Mouse (Mus musculus) cerebellum, postnatal 36 days (tissue): ENCODE measurements around the gene Rnf157.

Experiments used
- DNase-seq, 2 experiments: peaks; one replicate each; pipeline ENCODE4 v3.0.0; 2021 to 2022; ENCODE audit warnings: mixed read lengths in 2 of 2

Rnf157 gene

DNA sequence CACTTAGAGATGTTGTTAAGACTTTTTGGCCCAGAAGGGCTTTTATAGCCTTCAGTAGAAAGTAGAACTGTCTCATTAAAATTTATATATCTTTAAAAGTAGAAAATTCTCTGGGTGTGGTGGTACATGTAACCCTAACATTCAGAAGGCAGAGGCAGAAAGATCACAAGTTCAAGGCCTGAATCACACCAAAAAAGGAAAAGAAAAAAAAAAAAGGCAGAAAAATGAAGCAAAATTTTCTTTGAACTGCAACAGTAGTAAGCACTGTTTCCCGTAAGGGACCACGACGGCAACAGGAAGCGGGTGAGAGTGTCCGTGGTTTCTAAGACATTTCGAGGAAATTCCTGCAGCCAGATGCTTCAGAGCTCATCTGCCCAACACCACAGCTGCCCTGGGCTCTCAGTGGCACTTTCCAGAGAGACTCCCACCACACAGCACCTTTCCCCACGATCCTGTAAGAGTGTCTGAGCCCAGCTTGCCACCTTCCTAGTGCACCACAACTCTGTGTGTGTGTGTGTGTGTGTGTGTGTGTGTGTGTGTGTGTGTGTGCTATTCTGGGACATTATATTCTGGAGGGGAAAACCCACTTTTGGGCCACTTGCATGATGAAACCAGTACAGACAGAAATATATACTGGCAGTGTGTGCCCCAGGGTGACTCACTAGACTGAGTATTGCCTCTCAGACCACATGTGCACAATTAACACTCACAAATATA lies 35.7 kb downstream of the Rnf157 start:
- DNase-seq = no peak

DNA sequence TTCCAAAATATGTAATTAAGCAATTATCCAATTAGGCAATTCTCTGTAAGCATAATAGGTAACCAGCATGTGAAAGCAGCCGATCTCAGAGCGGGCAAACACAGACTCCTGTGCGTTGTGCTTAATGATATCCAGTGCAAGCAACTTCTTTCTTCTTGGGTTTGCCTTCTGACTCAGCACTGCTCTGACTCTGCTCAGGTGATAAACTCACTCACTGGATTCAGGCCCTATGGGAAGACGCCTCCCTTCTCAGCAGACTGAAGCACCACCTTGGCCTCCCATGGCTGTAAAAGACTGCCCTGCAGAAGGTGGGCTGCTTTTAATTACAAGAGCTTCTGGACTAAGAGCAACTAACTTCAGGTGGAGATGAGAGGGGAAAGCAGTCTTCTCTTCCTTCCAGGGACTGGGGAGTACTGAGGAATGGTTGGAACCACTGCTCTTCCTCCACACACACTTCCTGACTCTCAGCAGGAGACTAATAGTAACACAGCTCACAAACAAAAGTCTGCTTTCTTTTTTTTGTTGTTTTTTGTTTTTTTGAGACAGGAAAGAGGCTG lies 40.9 kb downstream of the Rnf157 start:
- DNase-seq = no peak

DNA sequence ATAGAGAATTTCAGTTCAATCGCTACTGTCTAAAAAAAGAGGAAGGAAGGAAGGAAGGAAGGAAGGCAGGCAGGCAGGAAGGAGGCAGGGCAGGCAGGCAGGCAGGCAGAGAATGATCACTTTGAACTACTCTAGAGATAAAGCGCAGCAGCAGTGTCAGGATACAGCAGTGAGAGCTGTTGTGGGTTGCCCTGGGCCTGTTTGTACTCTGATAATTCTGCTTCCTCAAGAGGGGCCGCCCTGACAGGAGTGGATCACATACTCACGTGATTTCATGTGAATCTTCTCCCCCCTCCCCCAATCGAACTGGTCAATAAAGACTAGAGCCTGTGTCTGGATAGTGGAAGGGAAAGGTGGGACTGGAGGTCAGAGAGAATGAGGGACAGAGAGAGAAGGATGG lies 43.2 kb downstream of the Rnf157 start:
- no peak for DNase-seq

DNA sequence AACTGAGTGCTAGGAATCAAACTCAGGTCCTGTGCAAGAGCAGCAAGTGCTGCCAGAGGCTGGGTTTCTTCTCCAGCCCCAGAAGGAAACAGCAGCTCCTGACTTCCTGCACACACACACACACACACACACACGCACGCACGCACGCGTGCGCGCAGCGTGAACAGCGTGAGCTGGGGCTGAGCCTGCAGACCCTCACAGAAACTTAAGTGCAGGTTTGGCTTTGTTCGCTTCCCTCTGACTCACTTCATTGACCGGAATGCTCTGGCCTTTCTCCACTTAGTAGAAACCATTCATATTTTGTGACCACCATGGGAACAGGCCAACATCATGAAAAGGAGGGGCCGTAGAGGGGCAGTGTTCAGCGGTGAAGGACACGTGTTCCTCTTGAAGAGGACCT lies 43.8 kb downstream of the Rnf157 start:
- DNase-seq = no peak

DNA sequence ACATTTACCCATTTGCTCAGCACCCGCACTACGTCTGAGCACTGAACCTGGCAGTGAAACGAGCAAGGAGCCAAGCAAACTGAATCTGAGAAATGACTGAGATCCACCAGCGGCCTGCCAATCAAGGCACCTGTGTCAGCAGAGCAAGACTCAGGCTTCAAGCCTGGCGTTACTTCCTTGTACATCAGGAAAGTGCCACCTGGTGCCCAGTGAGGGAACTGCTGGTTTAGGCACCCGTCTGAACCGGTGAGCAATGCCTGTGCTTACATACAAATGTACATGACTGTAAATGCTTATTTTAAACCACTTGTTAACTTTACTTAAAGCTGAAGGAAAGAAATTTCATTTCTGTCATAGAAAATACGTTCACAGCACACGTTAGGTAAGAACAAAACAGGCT lies 44.7 kb downstream of the Rnf157 start:
- peak; percentile 88 for DNase-seq

DNA sequence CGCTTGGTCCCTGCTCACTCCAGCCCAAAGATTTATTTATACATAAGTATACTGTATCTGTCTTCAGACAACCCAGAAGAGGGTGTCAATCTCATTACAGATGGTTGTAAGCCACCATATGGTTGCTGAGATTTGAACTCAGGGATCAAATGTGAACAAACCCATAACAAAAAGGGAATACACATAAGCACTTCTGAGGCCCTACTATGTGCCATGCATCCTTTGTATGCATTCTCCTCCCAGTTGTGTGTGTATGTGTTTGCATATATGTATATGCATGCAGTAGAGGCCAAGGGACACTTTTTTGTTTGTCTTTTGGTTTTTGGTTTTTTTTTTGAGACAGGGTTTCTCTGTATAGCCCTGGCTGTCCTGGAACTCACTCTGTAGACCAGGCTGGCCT lies 46.2 kb downstream of the Rnf157 start:
- DNase-seq = no peak

DNA sequence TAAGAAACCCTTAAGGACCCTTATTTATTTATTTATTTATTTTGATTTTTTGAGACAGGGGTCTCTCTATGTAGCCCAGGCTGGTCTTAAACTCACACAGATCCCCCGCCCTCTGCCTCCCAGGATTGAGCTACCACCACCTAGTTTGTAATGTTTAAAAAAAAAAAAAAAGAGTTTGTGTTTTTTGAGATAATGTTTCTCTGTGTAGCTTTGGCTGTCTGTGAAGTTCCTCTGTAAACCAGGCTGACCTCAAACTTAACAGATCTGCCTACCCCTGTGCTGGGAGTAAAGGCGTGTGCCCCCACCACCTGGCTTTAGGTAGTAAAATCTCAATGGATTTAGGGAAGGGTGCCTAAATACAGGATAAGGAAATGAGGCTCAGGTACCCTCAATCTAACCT lies 46.7 kb downstream of the Rnf157 start:
- DNase-seq = no peak

DNA sequence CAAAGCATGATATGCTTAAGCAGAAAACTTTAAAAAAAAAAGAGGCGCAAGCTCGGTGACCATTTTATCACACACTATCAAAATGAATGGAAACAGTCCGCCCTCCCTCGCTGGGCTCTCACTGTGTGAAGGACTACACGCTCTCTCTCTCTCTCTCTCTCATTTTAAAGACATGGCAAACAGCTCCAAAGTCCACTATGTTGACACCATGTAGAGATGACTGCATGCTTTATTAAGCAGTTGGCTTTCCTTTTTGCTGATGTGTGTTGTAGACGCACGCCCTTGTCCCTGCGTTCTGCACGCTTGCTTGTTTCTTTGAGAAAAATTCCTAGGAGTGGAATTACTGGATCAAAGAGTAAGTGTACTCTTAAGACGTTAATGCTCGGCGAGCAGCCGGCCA lies 47.4 kb downstream of the Rnf157 start:
- DNase-seq = no peak

DNA sequence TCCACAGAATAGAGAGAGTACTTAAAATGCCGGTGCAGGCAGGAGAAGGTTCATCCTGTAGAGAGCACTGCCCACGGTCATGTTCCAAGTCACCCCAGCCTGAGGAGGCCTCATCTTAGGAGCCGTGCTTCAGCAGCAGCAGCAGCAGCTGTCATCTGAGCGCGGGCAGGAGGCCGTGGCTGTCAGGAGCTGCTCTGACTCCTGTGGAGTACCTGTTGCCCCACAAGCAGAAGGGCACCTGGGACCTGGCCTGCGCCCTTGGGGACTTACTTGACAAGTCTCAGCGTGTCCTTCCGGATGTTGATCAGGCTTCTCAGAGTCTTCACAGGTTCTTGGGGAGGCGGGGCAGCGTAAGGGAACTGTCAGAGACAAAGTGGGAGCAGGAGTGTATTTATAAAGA lies 50.8 kb downstream of the Rnf157 start:
- DNase-seq = no peak

DNA sequence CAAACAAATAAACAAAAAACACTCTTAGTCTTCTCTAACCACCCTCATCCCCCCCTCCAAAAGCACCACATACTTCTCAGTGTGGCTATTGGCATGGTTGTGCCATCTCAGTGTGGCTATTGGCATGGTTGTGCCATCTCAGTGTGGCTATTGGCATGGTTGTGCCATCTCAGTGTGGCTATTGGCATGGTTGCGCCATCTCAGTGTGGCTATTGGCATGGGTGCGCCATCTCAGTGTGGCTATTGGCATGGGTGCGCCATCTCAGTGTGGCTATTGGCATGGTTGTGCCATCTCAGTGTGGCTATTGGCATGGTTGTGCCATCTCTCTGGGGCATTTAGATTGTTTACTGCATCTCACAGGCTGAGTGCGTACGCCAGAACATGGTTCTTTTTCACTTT lies 51.9 kb downstream of the Rnf157 start:
- DNase-seq = peak; percentile 17 to 19

DNA sequence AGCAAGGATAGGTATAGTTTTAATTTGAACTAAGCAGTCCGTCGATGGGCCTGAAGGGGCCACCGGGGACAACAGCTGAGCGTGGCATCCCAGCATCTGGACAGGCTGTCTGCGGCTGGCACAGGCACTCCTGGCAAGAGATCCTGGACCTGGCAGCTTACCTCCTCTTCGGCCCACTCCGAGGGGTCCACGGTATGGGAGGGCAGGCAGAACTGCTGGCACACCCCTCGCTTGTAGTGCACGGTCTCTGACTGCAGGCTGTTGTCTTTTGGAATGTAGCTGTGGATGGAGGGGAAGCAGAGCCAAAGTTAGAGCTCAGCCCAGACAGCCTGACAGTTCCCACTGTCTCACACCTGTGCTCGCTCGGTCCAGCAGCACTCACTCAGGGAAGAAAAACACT lies 53.2 kb downstream of the Rnf157 start:
- no peak for DNase-seq

DNA sequence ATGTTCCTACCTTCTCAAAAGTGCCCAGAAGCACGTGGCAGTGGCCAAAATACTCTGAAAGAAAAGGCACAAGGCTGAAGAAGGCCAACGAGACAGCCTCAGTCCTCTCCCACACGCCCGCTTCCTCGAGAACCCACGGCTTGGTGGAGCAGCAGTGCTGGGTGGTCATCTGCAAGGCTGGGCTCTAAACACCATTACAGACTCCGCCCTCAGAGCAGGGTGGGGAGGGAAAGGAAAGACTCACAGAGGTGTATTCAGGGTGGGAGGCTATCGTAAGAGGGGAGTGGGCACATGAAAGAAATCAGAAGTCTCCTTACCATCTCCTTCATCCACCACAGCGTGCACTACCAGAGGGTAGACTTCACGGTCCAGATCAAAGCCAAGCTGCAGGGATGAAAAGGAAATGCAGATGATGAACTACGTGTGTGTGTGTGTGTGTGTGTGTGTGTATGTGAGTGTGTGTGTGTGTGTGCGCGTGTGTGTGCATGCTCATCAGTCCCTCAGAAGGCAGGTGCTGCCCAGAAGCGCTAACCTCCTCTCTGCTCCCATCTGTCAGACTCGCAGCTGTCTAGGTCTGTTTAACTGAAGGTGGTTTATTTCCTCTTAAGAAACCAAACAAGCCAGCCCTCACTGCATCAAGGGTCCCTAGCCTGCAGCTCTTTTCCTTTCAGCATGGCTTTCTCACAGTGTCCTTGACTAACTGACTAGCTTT lies 53.8 kb downstream of the Rnf157 start:
- DNase-seq = no peak

DNA sequence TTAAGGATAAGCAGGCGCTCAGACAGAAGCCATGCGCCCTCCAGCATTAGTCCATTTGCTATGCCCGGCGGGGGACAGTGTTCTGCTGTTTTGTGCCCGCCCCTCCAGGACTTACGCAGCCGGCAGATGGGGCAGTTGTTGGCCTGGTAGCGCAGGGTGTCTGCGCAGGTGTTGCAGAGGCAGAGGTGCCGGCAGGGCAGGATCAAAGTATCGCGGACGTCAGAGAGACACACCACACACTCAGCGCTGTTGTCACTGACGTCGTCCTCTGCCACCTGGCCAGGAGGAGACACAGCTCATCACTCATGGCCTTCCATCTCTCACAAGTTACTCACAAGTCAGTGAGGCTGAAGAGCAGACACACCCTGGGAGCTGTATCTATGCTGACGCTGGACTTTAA lies 58.3 kb downstream of the Rnf157 start:
- no peak for DNase-seq

DNA sequence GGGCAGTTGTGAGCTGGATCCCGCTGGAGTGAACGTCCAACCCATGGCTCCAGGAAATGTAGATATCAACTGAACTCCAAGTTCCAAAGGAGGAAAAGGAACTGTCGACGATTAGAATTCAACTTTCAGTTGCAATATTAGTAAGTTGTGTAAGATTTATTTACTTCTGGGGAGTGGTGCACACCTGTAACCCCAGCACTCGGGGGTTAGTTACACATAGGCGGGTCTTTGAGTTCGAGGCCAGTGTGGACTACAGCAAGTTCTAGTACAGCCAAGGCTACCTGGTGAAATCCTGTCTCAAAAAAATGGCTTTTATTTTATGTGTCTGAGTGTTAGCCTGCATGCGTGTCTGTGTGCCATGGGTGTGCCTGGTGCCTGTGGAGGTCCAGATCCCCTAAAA lies 59.3 kb downstream of the Rnf157 start:
- no peak for DNase-seq

DNA sequence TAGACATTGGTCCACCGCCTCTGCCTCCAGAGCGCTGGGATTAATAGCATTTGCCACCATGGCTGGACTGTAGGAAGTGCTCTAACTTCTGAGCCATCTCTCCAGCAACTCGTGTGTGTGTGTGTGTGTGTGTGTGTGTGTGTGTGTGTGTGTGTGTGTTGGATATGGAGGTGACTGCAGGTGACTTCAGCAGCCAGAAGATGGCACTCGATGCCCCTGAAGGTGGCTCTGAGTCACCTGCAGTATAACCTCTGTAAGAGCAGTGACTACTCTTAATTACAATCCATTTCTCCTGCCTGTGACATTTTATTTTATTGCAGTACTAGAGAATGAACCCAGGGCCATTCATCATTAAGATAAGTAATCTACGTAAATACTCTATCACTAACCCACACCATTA lies 61.5 kb downstream of the Rnf157 start:
- DNase-seq = no peak

DNA sequence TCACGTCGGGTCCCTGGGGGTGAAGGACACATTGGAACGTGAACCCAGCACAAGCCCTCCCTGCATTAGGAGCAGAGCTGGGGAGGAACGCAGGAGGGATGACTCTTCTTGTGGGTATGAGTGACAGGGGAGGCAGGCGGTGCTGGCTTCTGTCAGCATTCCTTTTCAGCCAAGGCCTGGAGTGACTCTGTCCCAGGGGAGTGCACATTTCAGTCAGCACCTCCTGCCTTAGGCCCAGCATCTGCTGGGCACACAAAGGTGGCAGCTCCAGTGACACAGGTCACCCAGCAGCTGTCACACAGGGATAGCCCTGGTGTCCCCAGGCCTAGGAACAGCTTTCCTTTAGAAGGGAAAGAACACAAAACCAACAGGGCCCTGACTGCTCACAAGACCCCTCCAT lies 64.9 kb downstream of the Rnf157 start:
- no peak for DNase-seq

DNA sequence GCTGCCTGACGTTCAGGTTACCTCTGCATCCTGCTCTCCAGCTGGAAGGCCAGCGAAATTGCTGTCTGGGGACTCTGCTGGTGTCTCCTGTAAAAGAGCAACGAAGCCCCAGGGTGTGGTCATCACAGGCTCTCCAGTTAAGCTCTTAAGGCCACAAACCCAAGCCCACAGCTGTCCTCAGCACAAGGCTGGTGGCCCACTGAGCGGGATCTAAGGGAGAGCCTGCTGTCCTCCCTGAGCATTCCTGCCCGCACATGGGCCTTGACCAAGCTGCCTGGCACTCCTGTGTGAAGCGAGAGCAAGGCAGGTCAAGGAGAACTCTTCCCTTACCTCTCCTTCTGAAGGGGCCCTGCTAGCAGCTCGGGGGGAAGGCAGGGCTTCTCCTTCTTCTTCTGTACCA lies 65.8 kb downstream of the Rnf157 start:
- DNase-seq = no peak

DNA sequence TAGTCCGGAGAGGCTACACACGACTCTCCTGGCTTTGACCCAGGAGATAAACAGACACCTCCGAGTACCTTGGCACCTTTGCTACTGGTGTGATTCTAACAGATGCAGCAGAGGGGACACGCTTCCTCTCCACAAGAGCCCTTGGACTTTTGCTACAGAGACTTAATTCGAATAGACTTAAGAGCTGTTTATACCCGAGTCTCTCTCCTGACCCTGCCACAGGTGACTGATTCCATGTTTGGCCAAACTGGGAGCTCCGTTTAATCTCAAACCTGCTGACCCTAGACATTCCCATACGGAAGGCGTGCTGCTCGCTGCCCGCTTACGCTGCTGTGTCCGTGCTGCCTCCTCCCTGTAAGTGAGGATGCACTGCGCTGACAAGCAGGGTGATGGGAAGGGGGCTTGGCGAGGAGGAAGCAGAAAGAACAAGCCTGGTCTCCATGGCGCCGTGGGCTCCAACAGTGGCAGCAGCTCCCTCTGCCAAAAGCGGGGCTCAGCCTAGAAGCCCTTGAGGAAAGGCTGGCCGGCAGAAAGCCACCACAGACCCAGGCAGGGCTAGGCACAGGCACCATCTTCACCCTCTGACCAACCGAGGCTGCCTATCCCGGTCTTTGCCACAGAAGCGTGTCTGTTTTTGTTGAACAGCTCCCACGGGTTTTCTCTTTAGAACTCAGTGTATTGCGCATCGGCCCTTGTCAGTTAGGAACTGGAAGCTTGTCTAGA lies 70.6 kb downstream of the Rnf157 start:
- no peak for DNase-seq

DNA sequence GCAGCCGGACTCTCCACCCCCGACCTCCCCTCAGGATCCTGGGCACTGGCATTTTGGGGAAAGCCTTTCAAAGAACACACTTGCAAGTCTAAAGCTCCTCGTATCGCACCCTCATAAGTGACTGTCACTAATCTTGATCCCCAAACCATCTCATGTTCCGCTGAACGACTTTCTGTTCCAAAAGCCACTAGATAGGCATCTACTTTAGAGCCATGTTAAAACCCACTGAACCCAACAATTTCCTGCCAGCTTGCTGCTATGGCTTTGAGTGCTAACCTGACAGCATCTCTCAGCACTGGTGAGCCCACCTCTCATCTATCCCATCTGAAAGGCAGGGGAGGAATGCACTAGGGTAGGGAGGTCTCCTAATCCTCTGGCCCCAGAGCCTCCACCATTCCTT lies 75.3 kb downstream of the Rnf157 start:
- no peak for DNase-seq

DNA sequence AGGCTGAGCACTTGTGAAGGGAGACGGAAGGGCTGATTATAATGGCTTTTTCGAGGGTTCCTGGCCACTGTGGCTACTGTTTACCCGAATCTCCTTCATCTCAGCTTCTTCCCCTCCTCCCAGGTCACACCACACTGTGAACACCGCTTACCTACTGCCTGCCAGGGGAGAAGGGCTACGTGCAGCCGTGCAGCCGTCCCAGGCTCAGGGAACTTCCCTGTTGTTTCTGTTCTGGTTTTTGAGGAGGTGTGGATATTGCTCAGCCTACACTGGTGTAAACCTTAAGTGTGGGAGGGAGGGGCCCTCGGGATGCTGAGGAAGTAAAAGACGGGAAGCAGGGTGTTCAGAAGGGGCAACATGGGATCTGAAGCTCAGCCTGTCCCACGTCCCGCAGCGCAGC lies 75.8 kb downstream of the Rnf157 start:
- no peak for DNase-seq

DNA sequence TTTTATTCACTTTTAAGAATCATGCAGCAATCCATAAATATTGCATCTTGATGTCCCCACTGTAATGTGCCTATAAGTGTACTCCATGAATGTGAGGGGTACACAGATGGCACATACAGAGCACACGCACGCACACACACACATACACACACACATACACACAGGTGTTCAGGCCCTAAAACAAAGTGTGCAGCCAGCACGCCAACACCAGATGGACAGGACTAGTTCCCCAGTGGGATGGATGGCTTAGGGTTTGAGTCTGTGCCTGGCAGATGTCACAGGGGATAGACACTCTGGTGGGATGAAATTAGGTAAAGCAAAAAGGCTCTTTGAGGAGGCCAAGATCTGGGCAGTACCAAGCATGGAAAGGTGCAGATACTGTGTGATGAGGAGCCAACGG lies 76.4 kb downstream of the Rnf157 start:
- no peak for DNase-seq

DNA sequence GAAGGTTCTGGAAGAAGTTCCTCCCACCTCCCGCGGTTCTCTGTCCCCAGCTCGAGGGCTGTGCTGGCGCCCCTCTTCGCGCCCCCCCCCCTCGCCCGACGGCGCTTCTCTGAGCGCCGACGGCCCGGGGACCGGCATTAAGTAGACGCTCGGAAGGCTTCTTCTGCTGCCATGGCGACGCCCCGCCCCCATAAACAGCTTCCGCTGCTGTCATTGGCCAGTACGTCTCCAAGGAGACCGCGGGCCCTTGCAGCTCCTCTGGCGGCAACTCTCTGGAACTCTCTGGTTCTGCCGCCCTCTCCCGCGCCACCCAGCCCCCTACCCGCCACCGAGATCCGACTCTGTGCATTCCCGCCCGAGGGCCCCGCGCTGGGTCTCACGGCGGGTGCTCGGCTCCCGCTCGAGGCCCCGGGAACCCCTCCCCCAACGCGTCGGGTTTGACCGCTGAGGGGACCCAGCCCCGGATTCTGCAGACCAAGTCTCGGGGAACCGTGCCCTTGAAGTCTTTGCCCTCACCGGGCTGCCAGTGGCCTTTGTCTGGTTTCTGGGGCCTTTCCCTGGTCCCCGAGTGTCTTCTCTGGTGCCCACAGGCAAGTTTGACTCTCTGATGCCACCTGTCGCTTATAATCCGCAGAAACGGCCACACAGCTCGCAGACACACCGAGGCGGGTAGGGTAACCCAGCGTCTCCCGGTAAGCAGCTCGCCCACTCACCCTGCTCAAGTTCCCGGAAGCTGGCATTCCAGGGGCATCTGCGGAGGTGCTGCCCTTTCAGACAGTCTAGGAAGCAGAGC lies 77.4 kb downstream of the Rnf157 start, which contains the start of gene Foxj1:
Gene Foxj1 (minus strand): TSS at position 156 of the 793 bp plus-strand sequence.
- DNase-seq = peak; percentile 89 to 90

DNA sequence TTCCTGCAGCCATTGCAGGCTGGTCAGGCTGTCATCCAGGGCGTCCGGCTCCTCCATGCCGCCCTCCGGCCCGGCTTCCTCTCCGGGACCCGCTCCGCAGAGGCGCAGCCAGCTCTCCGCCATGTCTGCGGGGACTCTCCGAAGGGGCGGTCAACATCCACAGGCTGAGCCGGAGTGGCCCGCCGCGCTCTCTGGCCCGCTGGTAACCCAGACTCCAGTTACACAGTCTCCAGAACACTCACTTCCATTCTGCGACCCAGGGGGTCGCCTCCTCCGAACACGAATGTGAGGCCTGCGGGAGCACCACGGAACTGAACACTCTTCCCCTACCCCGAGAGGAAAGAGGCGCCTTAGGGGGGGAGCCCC lies 78.4 kb downstream of the Rnf157 start:
- DNase-seq = no peak
